Mouse (Mus musculus) olfactory bulb, adult 2 months (tissue): ENCODE results near the gene Tmco3.

Experiments
- CTCF ChIP-seq: fragments of 200-500 bp; IDR thresholded peaks from 2 replicates; pipeline ENCODE4 v1.5.1; 2012; ENCODE audit warnings: low read depth, mild to moderate bottlenecking, low read length, moderate library complexity; ENCODE audit not compliant: insufficient read depth
- POLR2A ChIP-seq: fragments of 200-500 bp; IDR thresholded peaks from 2 replicates; pipeline ENCODE4 v1.6.1; 2012; ENCODE audit warnings: mild to moderate bottlenecking, low read depth, low read length, moderate library complexity; ENCODE audit not compliant: insufficient read depth

DNA sequence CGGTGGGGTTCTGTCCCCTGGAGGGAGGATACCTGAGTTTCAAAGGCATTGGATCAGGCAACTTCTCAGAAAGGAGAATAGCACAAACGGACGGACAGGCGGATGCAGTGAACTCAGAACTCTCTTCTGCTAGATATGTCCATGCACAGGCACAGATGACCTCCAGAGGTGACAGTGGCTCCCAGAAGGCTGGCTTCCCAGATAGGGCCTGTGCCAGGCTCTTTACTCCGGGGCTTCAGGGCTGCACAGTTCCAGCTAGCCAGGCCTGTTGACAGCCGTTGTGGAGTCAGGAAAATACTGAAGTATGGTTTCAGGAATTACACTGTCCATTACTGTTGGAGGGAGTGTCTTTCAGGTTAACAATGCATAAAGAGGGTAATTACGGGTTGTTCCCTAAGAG is 62.1 kb downstream of the Tmco3 start:
- TF ChIP-seq POLR2A (no peak), CTCF (no peak)
